Mouse (Mus musculus): ENCODE data around the gene Apoc4. TPM values are rescaled to one million over a fixed set of nuclear protein-coding genes. Genes with fewer than 3 reads are reported as not detected.

The Apoc4 gene
- total and polyA plus RNA-seq, 2 experiments = 2,845 to 3,664 TPM

GRCm38 (mm10) chr7:19664955-19665841 lies 16.1 kb downstream of the Apoc4 start, which contains the start of gene Clptm1:
Gene Clptm1, minus strand, starts transcription at chr7:19665033.
- peak; percentile 93 for DNase-seq (ENCODE audit: extremely low read depth, low read depth, low spot score)
- peak within 1 kb of the TSS; percentile 95 for H3K4me3 ChIP-seq (ENCODE audit: insufficient read depth, low read depth, low read length)
- H3K79me2 ChIP-seq (ENCODE audit: control insufficient read depth, insufficient read depth, low read length) = peaks cover 36% of the 10 kb centered on the region
- peak within 1 kb of the TSS; percentile 93 for H3K27ac ChIP-seq (replicated peaks; ENCODE audit: insufficient read depth, low read depth, low read length)
- H3K36me3 ChIP-seq (ENCODE audit: control insufficient read depth, insufficient read depth, low read length) = no peaks in the 10 kb centered on the region
- WGBS = under 1% methylated on average over 63 of the region's 63 CpGs
- TF ChIP-seq CTCF (IDR thresholded peaks at IDR 0.05; ENCODE audit: low read depth, low read length) = no peak
- peak; percentile 58; the same call in 1 of the 2 replicates for TF ChIP-seq POLR2A (IDR thresholded peaks at IDR 0.05; ENCODE audit: extremely low read depth, insufficient read depth, low read length)
- H3K9ac ChIP-seq (ENCODE audit: low read depth, low read length) = peak within 1 kb of the TSS; percentile 93
- H3K27me3 ChIP-seq (ENCODE audit: control insufficient read depth, insufficient read depth, low read length) = no peaks in the 10 kb centered on the region
- H3K4me1 ChIP-seq (ENCODE audit: control insufficient read depth, insufficient read depth, low read length) = peaks cover 16% of the 10 kb centered on the region

- no peak for DNase-seq (ENCODE audit: extremely low read depth, low read depth, low spot score)
- Histone ChIP-seq H3K36me3 (ENCODE audit: control insufficient read depth, insufficient read depth, low read length) (no peaks in the 10 kb centered on the region), H3K27ac (replicated peaks; ENCODE audit: insufficient read depth, low read depth, low read length) (peak overlapping the region; percentile 50), H3K9ac (ENCODE audit: low read depth, low read length) (peak overlapping the region; percentile 93), H3K79me2 (ENCODE audit: control insufficient read depth, insufficient read depth, low read length) (peaks cover 40% of the 10 kb centered on the region), H3K4me3 (ENCODE audit: insufficient read depth, low read depth, low read length) (peak overlapping the region; percentile 95), H3K4me1 (ENCODE audit: control insufficient read depth, insufficient read depth, low read length) (peaks cover 15% of the 10 kb centered on the region), H3K27me3 (ENCODE audit: control insufficient read depth, insufficient read depth, low read length) (no peaks in the 10 kb centered on the region)
- WGBS = under 1% methylated on average over 37 of the region's 37 CpGs
- TF ChIP-seq POLR2A (IDR thresholded peaks at IDR 0.05; ENCODE audit: extremely low read depth, insufficient read depth, low read length) = no peak
- no peak for TF ChIP-seq CTCF (IDR thresholded peaks at IDR 0.05; ENCODE audit: low read depth, low read length)
Observed at GRCm38 (mm10) chr7:19664455-19664954, 16.8 kb downstream of the Apoc4 start.

GRCm38 (mm10) chr7:19663940-19664339 lies 17.3 kb downstream of the Apoc4 start:
- H3K79me2 ChIP-seq (ENCODE audit: control insufficient read depth, insufficient read depth, low read length) = peaks cover 40% of the 10 kb centered on the region

GRCm38 (mm10) chr7:19652614-19653013 lies 28.7 kb downstream of the Apoc4 start:
- Histone ChIP-seq H3K27ac (replicated peaks; ENCODE audit: insufficient read depth, low read depth, low read length) (no peak overlapping the region), H3K79me2 (ENCODE audit: control insufficient read depth, insufficient read depth, low read length) (peaks cover 7% of the 10 kb centered on the region; the same call in 1 of the 2 replicates), H3K36me3 (ENCODE audit: control insufficient read depth, insufficient read depth, low read length) (peaks cover 25% of the 10 kb centered on the region; the same call in 1 of the 2 replicates), H3K27me3 (ENCODE audit: control insufficient read depth, insufficient read depth, low read length) (no peaks in the 10 kb centered on the region), H3K4me1 (ENCODE audit: control insufficient read depth, insufficient read depth, low read length) (no peaks in the 10 kb centered on the region), H3K9ac (ENCODE audit: low read depth, low read length) (no peak overlapping the region), H3K4me3 (ENCODE audit: insufficient read depth, low read depth, low read length) (no peak overlapping the region)
- WGBS = 92% methylated on average over 2 of the region's 2 CpGs
- TF ChIP-seq POLR2A (IDR thresholded peaks at IDR 0.05; ENCODE audit: extremely low read depth, insufficient read depth, low read length) = no peak
- no peak for TF ChIP-seq CTCF (IDR thresholded peaks at IDR 0.05; ENCODE audit: low read depth, low read length)
- DNase-seq (ENCODE audit: extremely low read depth, low read depth, low spot score) = no peak

More at GRCm38 (mm10) chr7:19663940-19664339, 17.3 kb downstream of the Apoc4 start:
- peaks cover 11% of the 10 kb centered on the region for H3K4me1 ChIP-seq (ENCODE audit: control insufficient read depth, insufficient read depth, low read length)
- TF ChIP-seq POLR2A (IDR thresholded peaks at IDR 0.05; ENCODE audit: extremely low read depth, insufficient read depth, low read length) (no peak), CTCF (IDR thresholded peaks at IDR 0.05; ENCODE audit: low read depth, low read length) (no peak)
- peak overlapping the region; percentile 93 for H3K9ac ChIP-seq (ENCODE audit: low read depth, low read length)
- DNase-seq (ENCODE audit: extremely low read depth, low read depth, low spot score) = no peak
- WGBS = 13% methylated on average over 8 of the region's 8 CpGs
- no peaks in the 10 kb centered on the region for H3K27me3 ChIP-seq (ENCODE audit: control insufficient read depth, insufficient read depth, low read length)
- peaks cover 1% of the 10 kb centered on the region; the same call in 1 of the 2 replicates for H3K36me3 ChIP-seq (ENCODE audit: control insufficient read depth, insufficient read depth, low read length)
- H3K4me3 ChIP-seq (ENCODE audit: insufficient read depth, low read depth, low read length) = peak overlapping the region; percentile 95
- no peak overlapping the region for H3K27ac ChIP-seq (replicated peaks; ENCODE audit: insufficient read depth, low read depth, low read length)

- DNase-seq (ENCODE audit: extremely low read depth, low read depth, low spot score) = no peak
- H3K27ac ChIP-seq (replicated peaks; ENCODE audit: insufficient read depth, low read depth, low read length) = no peak overlapping the region
- peaks cover 25% of the 10 kb centered on the region; the same call in 1 of the 2 replicates for H3K36me3 ChIP-seq (ENCODE audit: control insufficient read depth, insufficient read depth, low read length)
- H3K4me1 ChIP-seq (ENCODE audit: control insufficient read depth, insufficient read depth, low read length) = no peaks in the 10 kb centered on the region
- peaks cover 7% of the 10 kb centered on the region; the same call in 1 of the 2 replicates for H3K79me2 ChIP-seq (ENCODE audit: control insufficient read depth, insufficient read depth, low read length)
- no peak overlapping the region for H3K4me3 ChIP-seq (ENCODE audit: insufficient read depth, low read depth, low read length)
- TF ChIP-seq POLR2A (IDR thresholded peaks at IDR 0.05; ENCODE audit: extremely low read depth, insufficient read depth, low read length) = no peak
- no peak for TF ChIP-seq CTCF (IDR thresholded peaks at IDR 0.05; ENCODE audit: low read depth, low read length)
- WGBS = 83% methylated on average over 6 of the region's 6 CpGs
- no peak overlapping the region for H3K9ac ChIP-seq (ENCODE audit: low read depth, low read length)
- no peaks in the 10 kb centered on the region for H3K27me3 ChIP-seq (ENCODE audit: control insufficient read depth, insufficient read depth, low read length)
Observed at GRCm38 (mm10) chr7:19651063-19651786, 30.1 kb downstream of the Apoc4 start.
